Mouse (Mus musculus): ENCODE data around the gene Togaram2. TPM values are rescaled to one million over a fixed set of nuclear protein-coding genes. Genes with fewer than 3 reads are reported as not detected.
"Not testable (repeated sequence)": the region's sequence is repeated elsewhere in the genome, so short reads cannot be mapped to it uniquely, and the experiment has no call there.

Gene Togaram2
- polyA plus RNA-seq, 1 experiment from 2014 or later: 1.0 TPM

GRCm38 (mm10) chr17:71742156-71742555 is 69.1 kb downstream of the Togaram2 start:
- 90% methylated on average over 3 of the region's 3 CpGs for WGBS
- DNase-seq (ENCODE audit: low spot score) (no peak), ATAC-seq (ENCODE audit: low FRiP score) (no peak)
- Histone ChIP-seq H3K4me2 (replicated peaks) (no peak overlapping the region), H3K9ac (no peak overlapping the region), H3K27ac (no peak overlapping the region), H3K36me3 (replicated peaks; ENCODE audit: control insufficient read depth, insufficient read depth) (no peaks in the 10 kb centered on the region), H3K4me1 (replicated peaks; ENCODE audit: control insufficient read depth, insufficient read depth, low read length) (no peaks in the 10 kb centered on the region; the same call in 1 of the 2 replicates), H3K4me3 (replicated peaks; ENCODE audit: low read length) (no peak overlapping the region), H3K27me3 (ENCODE audit: control insufficient read depth, insufficient read depth, low read length) (no peaks in the 10 kb centered on the region), H3K9me3 (ENCODE audit: control insufficient read depth, low read length) (no peaks in the 10 kb centered on the region)

GRCm38 (mm10) chr17:71742935-71743334 is 69.9 kb downstream of the Togaram2 start:
- Histone ChIP-seq H3K9ac (no peak overlapping the region), H3K27me3 (ENCODE audit: control insufficient read depth, insufficient read depth, low read length) (no peaks in the 10 kb centered on the region), H3K9me3 (ENCODE audit: control insufficient read depth, low read length) (no peaks in the 10 kb centered on the region), H3K4me1 (replicated peaks; ENCODE audit: control insufficient read depth, insufficient read depth, low read length) (no peaks in the 10 kb centered on the region; the same call in 1 of the 2 replicates), H3K4me2 (replicated peaks) (no peak overlapping the region), H3K27ac (no peak overlapping the region), H3K4me3 (replicated peaks; ENCODE audit: low read length) (no peak overlapping the region), H3K36me3 (replicated peaks; ENCODE audit: control insufficient read depth, insufficient read depth) (no peaks in the 10 kb centered on the region)
- WGBS: 34% methylated on average over 5 of the region's 5 CpGs
- DNase-seq (ENCODE audit: low spot score) (no peak), ATAC-seq (ENCODE audit: low FRiP score) (no peak)

DNA sequence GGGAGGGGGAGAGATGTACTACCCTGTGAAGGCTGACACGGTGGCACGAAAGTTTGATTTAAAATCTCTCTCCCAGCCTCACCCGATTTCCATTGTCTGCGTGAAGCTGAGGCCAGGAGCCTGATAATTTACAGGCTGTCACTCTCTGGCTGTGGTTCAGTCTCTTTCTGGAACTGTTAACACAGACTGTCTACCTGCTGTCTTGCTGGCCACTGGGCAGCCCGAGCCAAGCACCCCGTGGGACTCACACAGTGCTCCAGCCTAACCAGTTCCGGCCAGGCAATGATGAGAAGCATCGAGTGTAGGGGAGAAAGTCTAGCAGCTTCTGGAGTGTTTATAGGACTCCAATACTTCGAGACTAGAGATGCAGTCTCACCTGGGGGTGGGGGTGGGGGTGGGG is 73.1 kb downstream of the Togaram2 start:
- Histone ChIP-seq H3K36me3 (replicated peaks; ENCODE audit: control insufficient read depth, insufficient read depth) (no peaks in the 10 kb centered on the region), H3K4me3 (replicated peaks; ENCODE audit: low read length) (no peak overlapping the region), H3K9ac (no peak overlapping the region), H3K4me2 (replicated peaks) (no peak overlapping the region), H3K4me1 (replicated peaks; ENCODE audit: control insufficient read depth, insufficient read depth, low read length) (no peaks in the 10 kb centered on the region; the same call in 1 of the 2 replicates), H3K27ac (no peak overlapping the region), H3K27me3 (ENCODE audit: control insufficient read depth, insufficient read depth, low read length) (no peaks in the 10 kb centered on the region), H3K9me3 (ENCODE audit: control insufficient read depth, low read length) (no peaks in the 10 kb centered on the region)
- DNase-seq (ENCODE audit: low spot score) (no peak), ATAC-seq (ENCODE audit: low FRiP score) (no peak)
- 71% methylated on average over 9 of the region's 9 CpGs for WGBS

DNA sequence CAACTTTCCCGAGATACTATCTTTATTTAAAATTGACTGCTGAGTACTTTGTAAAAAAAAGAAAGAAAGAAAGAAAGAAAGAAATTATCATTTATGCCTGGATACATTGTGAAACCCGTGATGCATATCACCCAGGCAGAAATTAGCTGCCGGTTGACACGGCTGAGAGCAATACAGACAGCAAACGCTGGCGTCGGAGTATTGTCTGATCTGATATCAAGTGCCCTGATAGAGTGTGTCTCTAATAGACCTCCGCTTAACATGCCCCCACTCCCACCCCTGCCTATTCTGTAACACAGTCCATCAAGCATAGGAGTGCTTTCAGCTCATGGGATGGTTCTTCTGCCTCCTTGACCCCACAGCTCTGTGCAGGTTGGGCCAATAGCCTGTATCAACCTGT is 74.5 kb downstream of the Togaram2 start:
- no peak for ATAC-seq (ENCODE audit: low FRiP score)
- H3K27ac ChIP-seq: no peak overlapping the region
- 66% methylated on average over 8 of the region's 8 CpGs for WGBS

GRCm38 (mm10) chr17:71749616-71750168 is 76.6 kb downstream of the Togaram2 start:
- Histone ChIP-seq H3K27me3 (ENCODE audit: control insufficient read depth, insufficient read depth, low read length) (no peaks in the 10 kb centered on the region), H3K27ac (no peak overlapping the region), H3K9ac (no peak overlapping the region), H3K4me2 (replicated peaks) (no peak overlapping the region), H3K36me3 (replicated peaks; ENCODE audit: control insufficient read depth, insufficient read depth) (no peaks in the 10 kb centered on the region), H3K4me1 (replicated peaks; ENCODE audit: control insufficient read depth, insufficient read depth, low read length) (no peaks in the 10 kb centered on the region; the same call in 1 of the 2 replicates), H3K4me3 (replicated peaks; ENCODE audit: low read length) (no peak overlapping the region), H3K9me3 (ENCODE audit: control insufficient read depth, low read length) (no peaks in the 10 kb centered on the region)
- ATAC-seq (ENCODE audit: low FRiP score) (no peak), DNase-seq (ENCODE audit: low spot score) (no peak)
- WGBS: 85% methylated on average over 9 of the region's 9 CpGs

More for the DNA sequence above, 74.5 kb downstream of the Togaram2 start:
- no peak for DNase-seq (ENCODE audit: low spot score)
- Histone ChIP-seq H3K4me2 (replicated peaks) (no peak overlapping the region), H3K9me3 (ENCODE audit: control insufficient read depth, low read length) (no peaks in the 10 kb centered on the region), H3K27me3 (ENCODE audit: control insufficient read depth, insufficient read depth, low read length) (no peaks in the 10 kb centered on the region), H3K4me3 (replicated peaks; ENCODE audit: low read length) (no peak overlapping the region), H3K36me3 (replicated peaks; ENCODE audit: control insufficient read depth, insufficient read depth) (no peaks in the 10 kb centered on the region), H3K4me1 (replicated peaks; ENCODE audit: control insufficient read depth, insufficient read depth, low read length) (no peaks in the 10 kb centered on the region; the same call in 1 of the 2 replicates), H3K9ac (no peak overlapping the region)

GRCm38 (mm10) chr17:71752831-71753230 is 79.8 kb downstream of the Togaram2 start, which contains the start of gene Pcare:
Pcare (minus strand) TSS chr17:71752894.
- WGBS: 81% methylated on average over 10 of the region's 10 CpGs
- Histone ChIP-seq H3K27me3 (ENCODE audit: control insufficient read depth, insufficient read depth, low read length) (no peaks in the 10 kb centered on the region), H3K9me3 (ENCODE audit: control insufficient read depth, low read length) (no peaks in the 10 kb centered on the region), H3K27ac (no peak within 1 kb of the TSS), H3K4me2 (replicated peaks) (no peak within 1 kb of the TSS), H3K9ac (no peak within 1 kb of the TSS), H3K4me3 (replicated peaks; ENCODE audit: low read length) (no peak within 1 kb of the TSS), H3K4me1 (replicated peaks; ENCODE audit: control insufficient read depth, insufficient read depth, low read length) (no peaks in the 10 kb centered on the region), H3K36me3 (replicated peaks; ENCODE audit: control insufficient read depth, insufficient read depth) (no peaks in the 10 kb centered on the region)
- DNase-seq (ENCODE audit: low spot score): no peak
- no peak for ATAC-seq (ENCODE audit: low FRiP score)

GRCm38 (mm10) chr17:71760536-71760935 is 87.5 kb downstream of the Togaram2 start:
- Histone ChIP-seq H3K4me3 (replicated peaks; ENCODE audit: low read length) (no peak overlapping the region), H3K4me2 (replicated peaks) (no peak overlapping the region), H3K9me3 (ENCODE audit: control insufficient read depth, low read length) (no peaks in the 10 kb centered on the region), H3K9ac (no peak overlapping the region), H3K27me3 (ENCODE audit: control insufficient read depth, insufficient read depth, low read length) (no peaks in the 10 kb centered on the region), H3K36me3 (replicated peaks; ENCODE audit: control insufficient read depth, insufficient read depth) (no peaks in the 10 kb centered on the region), H3K4me1 (replicated peaks; ENCODE audit: control insufficient read depth, insufficient read depth, low read length) (no peaks in the 10 kb centered on the region), H3K27ac (no peak overlapping the region)
- 70% methylated on average over 7 of the region's 7 CpGs for WGBS
- ATAC-seq (ENCODE audit: low FRiP score) (no peak), DNase-seq (ENCODE audit: low spot score) (no peak)

GRCm38 (mm10) chr17:71768173-71768572 is 95.1 kb downstream of the Togaram2 start, which contains the start of gene Clip4:
Clip4 (plus strand) TSS chr17:71768473.
- H3K36me3 ChIP-seq (replicated peaks; ENCODE audit: control insufficient read depth, insufficient read depth); ATAC-seq (ENCODE audit: low FRiP score): not testable (repeated sequence)
- WGBS: 81% methylated on average over 1 of the region's 1 CpGs

DNA sequence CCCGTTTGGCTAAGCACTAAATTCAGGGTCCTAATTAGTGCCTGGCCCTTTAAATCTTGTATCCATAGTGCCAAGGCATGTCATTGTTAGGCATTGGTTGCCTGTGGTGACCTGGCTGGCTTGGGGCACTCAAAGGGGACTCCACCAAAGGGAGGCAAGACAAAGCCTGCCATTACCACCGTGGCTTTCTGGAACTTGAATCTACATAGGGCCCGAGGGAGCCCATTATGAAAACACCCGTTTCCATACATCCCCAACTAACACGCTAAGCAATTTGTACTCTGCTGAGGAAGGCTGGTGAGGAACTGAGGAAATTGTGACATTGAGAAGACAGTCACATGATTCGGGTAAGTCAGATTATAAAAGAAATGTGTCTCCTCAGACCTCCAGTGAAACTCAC is 96.5 kb downstream of the Togaram2 start:
- peak; percentile 35 for DNase-seq (ENCODE audit: low spot score)
- H3K9me3 ChIP-seq (ENCODE audit: control insufficient read depth, low read length): no peaks in the 10 kb centered on the region
- 0 out of 2 replicates have a peak, but pooled peaks cover 4% of the 10 kb centered on the region for H3K4me1 ChIP-seq (replicated peaks; ENCODE audit: control insufficient read depth, insufficient read depth, low read length)
- H3K27me3 ChIP-seq (ENCODE audit: control insufficient read depth, insufficient read depth, low read length): no peaks in the 10 kb centered on the region
- peak overlapping the region; percentile 24; the same call in 1 of the 2 replicates for H3K4me2 ChIP-seq (replicated peaks)
- H3K36me3 ChIP-seq (replicated peaks; ENCODE audit: control insufficient read depth, insufficient read depth): no peaks in the 10 kb centered on the region
- WGBS: 7% methylated on average over 6 of the region's 6 CpGs
- no peak overlapping the region for H3K4me3 ChIP-seq (replicated peaks; ENCODE audit: low read length)
- no peak overlapping the region for H3K9ac ChIP-seq
- peak; percentile 80 for ATAC-seq (ENCODE audit: low FRiP score)
- H3K27ac ChIP-seq: no peak overlapping the region

More at GRCm38 (mm10) chr17:71768173-71768572, 95.1 kb downstream of the Togaram2 start, which contains the start of gene Clip4:
- not testable (repeated sequence) for H3K9me3 ChIP-seq (ENCODE audit: control insufficient read depth, low read length); H3K27me3 ChIP-seq (ENCODE audit: control insufficient read depth, insufficient read depth, low read length); H3K4me2 ChIP-seq (replicated peaks); H3K27ac ChIP-seq; DNase-seq (ENCODE audit: low spot score); H3K9ac ChIP-seq; H3K4me3 ChIP-seq (replicated peaks; ENCODE audit: low read length); H3K4me1 ChIP-seq (replicated peaks; ENCODE audit: control insufficient read depth, insufficient read depth, low read length)

Data from hindbrain, embryonic 14.5 days (tissue).